Comparison of ENCODE assay signal across 21 mouse cellular contexts in genomic region chr9:72206911-72207310, GRCm38 (mm10).
DNase-seq lines count a peak whose midpoint lies in the region; ATAC-seq lines count a peak whose summit lies in the region.
"Had no signal": no experiment of that assay in that cellular context is flagged by ENCODE, and none has a peak within 500 bp of the region (broad histone marks: within the 10 kb centered on the region; RNA-seq: fewer than 3 reads in every experiment).

No protein-coding gene starts in this region.

- DNase-seq in adrenal gland, postnatal 10 days = peak; percentile 48
- no peak for DNase-seq in adrenal gland, postnatal 4 days (ENCODE audit: low spot score in 2 of 2)
- peak; percentile 15 to 40 for DNase-seq in heart, postnatal 36 days
- no peak for DNase-seq in heart, postnatal 4 days
- DNase-seq in midbrain, embryonic 11.5 days (ENCODE audit: low spot score, missing footprints) = peak; percentile 73
- DNase-seq in midbrain, embryonic 14.5 days = no peak
- no peak for DNase-seq in thymus, postnatal 14 days
- DNase-seq: cerebellum, adult 2 months; cerebellum, postnatal 25 days; embryo, embryonic 11 days; kidney, postnatal 25 days; right cerebral cortex, postnatal 14 days; thymus, adult 2 months had no signal

- no peaks in the 10 kb centered on the region for H3K36me3 ChIP-seq in midbrain, embryonic 11.5 days (ENCODE audit: control insufficient read depth, insufficient read depth, low read length)
- H3K36me3 ChIP-seq in midbrain, embryonic 14.5 days (ENCODE audit: control insufficient read depth, insufficient read depth, low read length) = no peaks in the 10 kb centered on the region
- H3K36me3 ChIP-seq: embryonic facial prominence, embryonic 13.5 days; forebrain, embryonic 12.5 days; hindbrain, embryonic 12.5 days; midbrain, embryonic 12.5 days had no signal

- no peak overlapping the region for H3K27ac ChIP-seq in midbrain, embryonic 11.5 days (ENCODE audit: low read depth, low read length)
- no peak overlapping the region for H3K27ac ChIP-seq in midbrain, embryonic 14.5 days (replicated peaks; ENCODE audit: low read depth, low read length)
- H3K27ac ChIP-seq: embryonic facial prominence, embryonic 13.5 days; forebrain, embryonic 12.5 days; hindbrain, embryonic 12.5 days; midbrain, embryonic 12.5 days; stomach, postnatal 0 days had no signal

- no peak overlapping the region for H3K4me3 ChIP-seq in midbrain, embryonic 11.5 days (ENCODE audit: low read depth, low read length)
- H3K4me3 ChIP-seq in midbrain, embryonic 14.5 days (replicated peaks; ENCODE audit: low read depth, low read length) = no peak overlapping the region
- H3K4me3 ChIP-seq: embryonic facial prominence, embryonic 13.5 days; erythroblast, embryonic 14.5 days; forebrain, embryonic 12.5 days; hindbrain, embryonic 12.5 days; midbrain, embryonic 12.5 days had no signal

- no peaks in the 10 kb centered on the region for H3K27me3 ChIP-seq in midbrain, embryonic 11.5 days (ENCODE audit: control insufficient read depth, insufficient read depth, low read length)
- no peaks in the 10 kb centered on the region for H3K27me3 ChIP-seq in midbrain, embryonic 14.5 days (ENCODE audit: control insufficient read depth, insufficient read depth, low read length)
- H3K27me3 ChIP-seq: embryonic facial prominence, embryonic 13.5 days; forebrain, embryonic 12.5 days; hindbrain, embryonic 12.5 days; midbrain, embryonic 12.5 days had no signal

- H3K4me2 ChIP-seq in midbrain, embryonic 11.5 days = no peak overlapping the region
- H3K4me2 ChIP-seq in midbrain, embryonic 14.5 days (ENCODE audit: low read length) = no peak overlapping the region
- H3K4me2 ChIP-seq: embryonic facial prominence, embryonic 13.5 days; forebrain, embryonic 12.5 days; hindbrain, embryonic 12.5 days; midbrain, embryonic 12.5 days had no signal

- 89% methylated on average over 2 of the region's 2 CpGs for WGBS in midbrain, embryonic 11.5 days
- 83% methylated on average over 2 of the region's 2 CpGs for WGBS in midbrain, embryonic 14.5 days

- intact Hi-C loops in heart, postnatal 36 days (cut with DNase I) = no loop called here

- H3K9me3 ChIP-seq in midbrain, embryonic 11.5 days (ENCODE audit: control insufficient read depth, low read length) = no peaks in the 10 kb centered on the region
- H3K9me3 ChIP-seq in midbrain, embryonic 14.5 days (ENCODE audit: control insufficient read depth, low read length) = no peaks in the 10 kb centered on the region
- H3K9me3 ChIP-seq: embryonic facial prominence, embryonic 13.5 days; forebrain, embryonic 12.5 days; hindbrain, embryonic 12.5 days; midbrain, embryonic 12.5 days had no signal

- no peak overlapping the region for H3K9ac ChIP-seq in midbrain, embryonic 11.5 days (ENCODE audit: low read length)
- H3K9ac ChIP-seq in midbrain, embryonic 14.5 days (replicated peaks; ENCODE audit: low read length) = no peak overlapping the region
- H3K9ac ChIP-seq: embryonic facial prominence, embryonic 13.5 days; forebrain, embryonic 12.5 days; hindbrain, embryonic 12.5 days; midbrain, embryonic 12.5 days had no signal

- no peak for ATAC-seq in midbrain, embryonic 11.5 days (ENCODE audit: low FRiP score)
- no peak for ATAC-seq in midbrain, embryonic 14.5 days (ENCODE audit: low FRiP score, low TSS enrichment)
- ATAC-seq: intestine, postnatal 0 days; lung, postnatal 0 days had no signal

- H3K4me1 ChIP-seq in midbrain, embryonic 11.5 days (ENCODE audit: control insufficient read depth, insufficient read depth, low read length) = no peaks in the 10 kb centered on the region
- no peaks in the 10 kb centered on the region for H3K4me1 ChIP-seq in midbrain, embryonic 14.5 days (ENCODE audit: control insufficient read depth, insufficient read depth, low read length)
- H3K4me1 ChIP-seq: embryonic facial prominence, embryonic 13.5 days; forebrain, embryonic 12.5 days; hindbrain, embryonic 12.5 days; midbrain, embryonic 12.5 days had no signal

Comparison
In these comparisons a context has a peak if more than half of its experiments do, and no peak if none do; other contexts are left out.
1. DNase-seq: peak in adrenal gland, postnatal 10 days (single experiment), heart, postnatal 36 days (2 of 2) and midbrain, embryonic 11.5 days (single experiment); none in adrenal gland, postnatal 4 days (0 of 2), heart, postnatal 4 days (single experiment), midbrain, embryonic 14.5 days (single experiment) and thymus, postnatal 14 days (single experiment).